Mouse (Mus musculus): Measurements from ENCODE around the gene Zfp941. TPM values are rescaled to one million over a fixed set of nuclear protein-coding genes. Genes with fewer than 3 reads are reported as not detected.

Zfp941 gene
- polyA plus RNA-seq, 1 experiment, result 12.8 TPM

- TF ChIP-seq CTCF (IDR thresholded peaks at IDR 0.05; ENCODE audit: borderline replicate concordance, extremely low read depth, insufficient read depth, insufficient read length), result no peak
- no peak for TF ChIP-seq POLR2A (IDR thresholded peaks at IDR 0.05; ENCODE audit: borderline replicate concordance, extremely low read depth, insufficient read depth, insufficient read length, poor library complexity, severe bottlenecking)
- DNase-seq (ENCODE audit: low read depth), result peak; percentile 9
Observed at GRCm38 (mm10) chr7:140836243-140837115, 14.5 kb upstream of the Zfp941 start.

- no peak for DNase-seq (ENCODE audit: low read depth)
- TF ChIP-seq POLR2A (IDR thresholded peaks at IDR 0.05; ENCODE audit: borderline replicate concordance, extremely low read depth, insufficient read depth, insufficient read length, poor library complexity, severe bottlenecking), result no peak
- no peak for TF ChIP-seq CTCF (IDR thresholded peaks at IDR 0.05; ENCODE audit: borderline replicate concordance, extremely low read depth, insufficient read depth, insufficient read length)
Observed at GRCm38 (mm10) chr7:140835758-140836087, 13.7 kb upstream of the Zfp941 start.

- no peak for TF ChIP-seq POLR2A (IDR thresholded peaks at IDR 0.05; ENCODE audit: borderline replicate concordance, extremely low read depth, insufficient read depth, insufficient read length, poor library complexity, severe bottlenecking)
- TF ChIP-seq CTCF (IDR thresholded peaks at IDR 0.05; ENCODE audit: borderline replicate concordance, extremely low read depth, insufficient read depth, insufficient read length), result no peak
- no peak for DNase-seq (ENCODE audit: low read depth)
Observed at GRCm38 (mm10) chr7:140834968-140835757, 13.2 kb upstream of the Zfp941 start, which contains the start of gene Urah. Urah (plus strand) TSS chr7:140835018.

GRCm38 (mm10) chr7:140833341-140833740 lies 11.4 kb upstream of the Zfp941 start:
- TF ChIP-seq POLR2A (IDR thresholded peaks at IDR 0.05; ENCODE audit: borderline replicate concordance, extremely low read depth, insufficient read depth, insufficient read length, poor library complexity, severe bottlenecking), result no peak
- DNase-seq (ENCODE audit: low read depth), result no peak

DNA sequence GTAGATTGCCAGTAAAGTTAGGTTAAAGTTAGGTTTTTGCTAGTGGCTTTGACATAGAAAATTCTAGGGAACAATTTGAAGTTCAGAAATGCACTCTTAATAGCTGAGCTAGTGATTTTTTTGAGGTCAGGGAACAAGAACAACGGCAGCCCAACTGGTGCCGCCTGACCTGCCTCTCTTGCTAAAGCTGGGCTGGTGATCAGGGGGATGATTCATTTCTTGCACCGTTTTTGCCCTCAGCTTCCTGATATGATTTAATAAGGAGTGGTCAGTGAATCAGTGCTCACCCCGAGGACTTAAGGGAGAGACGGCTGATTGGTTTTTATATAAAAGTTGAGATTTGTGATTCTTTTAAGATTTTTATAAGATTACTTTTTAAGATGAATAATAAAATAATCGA lies 9.5 kb upstream of the Zfp941 start:
- TF ChIP-seq CTCF (IDR thresholded peaks at IDR 0.05; ENCODE audit: borderline replicate concordance, extremely low read depth, insufficient read depth, insufficient read length) (no peak), POLR2A (IDR thresholded peaks at IDR 0.05; ENCODE audit: borderline replicate concordance, extremely low read depth, insufficient read depth, insufficient read length, poor library complexity, severe bottlenecking) (no peak)
- DNase-seq (ENCODE audit: low read depth), result no peak

GRCm38 (mm10) chr7:140828171-140828881 lies 6.3 kb upstream of the Zfp941 start:
- TF ChIP-seq POLR2A (IDR thresholded peaks at IDR 0.05; ENCODE audit: borderline replicate concordance, extremely low read depth, insufficient read depth, insufficient read length, poor library complexity, severe bottlenecking) (no peak), CTCF (IDR thresholded peaks at IDR 0.05; ENCODE audit: borderline replicate concordance, extremely low read depth, insufficient read depth, insufficient read length) (peak; percentile 57; the same call in 1 of the 2 replicates)
- DNase-seq (ENCODE audit: low read depth), result peak; percentile 74

- TF ChIP-seq POLR2A (IDR thresholded peaks at IDR 0.05; ENCODE audit: borderline replicate concordance, extremely low read depth, insufficient read depth, insufficient read length, poor library complexity, severe bottlenecking), result no peak
- no peak for TF ChIP-seq CTCF (IDR thresholded peaks at IDR 0.05; ENCODE audit: borderline replicate concordance, extremely low read depth, insufficient read depth, insufficient read length)
- no peak for DNase-seq (ENCODE audit: low read depth)
Observed at GRCm38 (mm10) chr7:140822731-140823130, 753 bp upstream of the Zfp941 start.

DNA sequence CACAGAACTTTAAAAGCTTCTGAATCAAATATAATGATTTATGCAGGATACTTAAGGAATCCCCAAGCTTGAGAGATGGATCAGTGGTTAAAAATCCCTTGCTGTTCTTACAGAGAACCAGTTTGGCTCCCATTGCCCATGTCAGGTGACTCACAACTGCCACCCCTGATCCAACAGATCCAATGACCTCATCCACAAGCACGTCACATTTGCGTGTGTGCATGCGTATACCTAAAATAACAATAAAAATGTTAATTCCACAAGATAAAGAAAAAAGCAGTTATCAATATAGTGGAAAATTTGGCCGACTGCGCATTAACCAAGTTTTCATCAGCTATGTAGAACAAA lies 699 bp downstream of the Zfp941 start:
- DNase-seq (ENCODE audit: low read depth), result no peak
- TF ChIP-seq POLR2A (IDR thresholded peaks at IDR 0.05; ENCODE audit: borderline replicate concordance, extremely low read depth, insufficient read depth, insufficient read length, poor library complexity, severe bottlenecking) (no peak), CTCF (IDR thresholded peaks at IDR 0.05; ENCODE audit: borderline replicate concordance, extremely low read depth, insufficient read depth, insufficient read length) (no peak)

DNA sequence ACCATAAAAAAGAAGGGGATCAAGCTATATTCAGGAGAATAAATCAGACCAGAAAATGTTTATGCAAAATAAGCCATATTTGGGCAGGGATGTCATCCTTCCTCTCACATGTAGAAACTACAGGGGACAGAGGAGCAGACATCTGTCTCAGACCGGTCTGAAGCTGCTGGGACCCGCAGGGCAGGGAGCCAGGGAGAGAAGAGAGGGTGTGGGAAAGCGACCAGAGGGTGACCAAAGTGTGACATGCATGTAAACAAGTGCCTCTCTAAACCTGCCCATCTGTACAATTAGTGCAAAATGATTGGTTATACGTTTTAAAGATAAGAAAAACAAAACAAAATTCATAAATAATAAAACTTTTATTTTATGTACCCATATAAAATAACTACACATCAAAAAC lies 1.8 kb downstream of the Zfp941 start:
- TF ChIP-seq CTCF (IDR thresholded peaks at IDR 0.05; ENCODE audit: borderline replicate concordance, extremely low read depth, insufficient read depth, insufficient read length), result no peak
- TF ChIP-seq POLR2A (IDR thresholded peaks at IDR 0.05; ENCODE audit: borderline replicate concordance, extremely low read depth, insufficient read depth, insufficient read length, poor library complexity, severe bottlenecking), result no peak
- peak; percentile 40 for DNase-seq (ENCODE audit: low read depth)

DNA sequence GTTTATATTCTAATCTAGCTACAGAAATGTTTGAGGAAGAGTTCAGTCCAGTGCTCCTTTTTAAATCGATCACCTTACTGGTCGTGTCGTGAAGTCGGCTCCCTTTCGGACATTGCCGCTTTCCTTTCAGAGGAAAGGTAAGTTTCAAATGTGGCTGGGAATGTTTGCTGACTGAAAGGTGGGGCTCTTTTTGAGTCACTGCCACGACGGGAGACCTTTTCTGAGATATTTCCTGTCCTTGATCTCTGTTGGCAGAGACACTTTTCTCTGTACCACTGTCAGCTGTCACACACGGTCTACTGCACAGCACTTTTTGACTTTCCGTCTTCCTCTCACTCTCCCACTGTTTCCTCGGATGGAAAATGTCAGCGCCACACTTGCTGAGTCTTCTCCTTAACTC lies 9.1 kb downstream of the Zfp941 start:
- TF ChIP-seq POLR2A (IDR thresholded peaks at IDR 0.05; ENCODE audit: borderline replicate concordance, extremely low read depth, insufficient read depth, insufficient read length, poor library complexity, severe bottlenecking), result no peak

DNA sequence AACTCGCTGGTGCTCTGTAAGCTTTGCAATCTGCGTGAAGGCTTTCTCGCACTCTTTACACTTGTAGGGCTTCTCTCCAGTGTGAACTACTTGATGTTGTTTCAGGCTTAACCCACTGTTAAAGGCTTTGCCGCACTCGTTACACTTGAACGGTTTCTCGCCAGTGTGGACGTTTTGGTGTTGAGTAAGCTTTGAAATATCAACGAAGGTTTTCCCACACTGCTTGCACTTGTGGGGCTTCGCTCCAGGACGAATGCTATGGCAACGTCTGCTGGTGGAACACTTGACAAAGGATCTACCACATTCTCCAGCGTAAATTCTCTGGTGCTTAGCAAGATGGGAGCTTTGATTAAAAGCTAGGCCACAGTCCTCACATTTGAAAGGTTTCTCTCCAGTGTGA lies 10.3 kb downstream of the Zfp941 start:
- TF ChIP-seq CTCF (IDR thresholded peaks at IDR 0.05; ENCODE audit: borderline replicate concordance, extremely low read depth, insufficient read depth, insufficient read length) (no peak), POLR2A (IDR thresholded peaks at IDR 0.05; ENCODE audit: borderline replicate concordance, extremely low read depth, insufficient read depth, insufficient read length, poor library complexity, severe bottlenecking) (no peak)
- peak; percentile 30 for DNase-seq (ENCODE audit: low read depth)

More for the DNA sequence above, 9.1 kb downstream of the Zfp941 start:
- no peak for DNase-seq (ENCODE audit: low read depth)

All from brain, embryonic 14.5 days (tissue).